Mouse (Mus musculus) left cerebral cortex, adult 8-10 months (tissue): Measurements from ENCODE around the gene Mcl1. TPM values are rescaled to one million over a fixed set of nuclear protein-coding genes. Genes with fewer than 3 reads are reported as not detected.
"Not testable (repeated sequence)": the region's sequence is repeated elsewhere in the genome, so short reads cannot be mapped to it uniquely, and the experiment has no call there.

Experiments
- DNase-seq, 2 experiments: peaks; one replicate each; pipeline ENCODE4 v3.0.0; 2022; ENCODE audit warnings: low spot score in 2 of 2
- total RNA-seq, 4 experiments: library from RNA; stranded (reverse); gene quantifications; 2 replicates each; pipeline ENCODE4 v1.2.4; 2022

Gene Mcl1
- total RNA-seq, 4 experiments from 2014 or later = 47.2 to 59.6 (median 54.3) TPM

DNA sequence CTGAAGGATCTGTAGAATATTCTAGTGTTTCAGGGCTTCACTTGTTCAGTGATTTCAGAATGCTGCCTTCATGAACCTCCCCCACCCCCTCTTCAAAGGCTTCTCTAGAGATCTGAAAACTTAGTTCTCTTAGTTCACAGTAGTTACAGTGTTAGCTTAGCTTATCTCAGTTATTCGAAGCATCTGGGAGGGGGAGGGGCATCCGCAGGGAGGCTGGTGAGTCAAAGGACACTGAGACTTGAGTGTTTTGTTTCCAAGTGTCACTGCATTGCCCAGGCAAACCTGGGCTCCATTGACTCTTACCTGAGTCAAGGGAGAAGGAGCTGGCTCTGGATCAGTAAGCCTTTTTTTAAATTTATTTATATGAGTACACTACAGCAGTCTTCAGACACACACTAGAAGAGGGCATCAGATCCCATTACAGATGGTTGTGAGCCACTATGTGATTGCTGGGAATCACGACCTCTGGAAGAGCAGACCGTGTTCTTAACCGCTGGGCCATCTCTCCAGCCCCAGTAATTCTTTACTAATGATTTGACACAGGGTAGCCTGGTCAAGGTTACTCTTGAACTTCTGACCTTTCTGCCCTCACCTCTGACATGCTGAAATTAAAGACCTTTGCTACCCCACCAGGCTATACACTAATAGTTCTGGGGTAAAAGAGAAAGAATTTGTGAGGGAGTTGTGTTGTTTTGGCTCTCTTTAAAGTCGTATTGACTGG is 7.7 kb downstream of the Mcl1 start:
- DNase-seq = no peak

DNA sequence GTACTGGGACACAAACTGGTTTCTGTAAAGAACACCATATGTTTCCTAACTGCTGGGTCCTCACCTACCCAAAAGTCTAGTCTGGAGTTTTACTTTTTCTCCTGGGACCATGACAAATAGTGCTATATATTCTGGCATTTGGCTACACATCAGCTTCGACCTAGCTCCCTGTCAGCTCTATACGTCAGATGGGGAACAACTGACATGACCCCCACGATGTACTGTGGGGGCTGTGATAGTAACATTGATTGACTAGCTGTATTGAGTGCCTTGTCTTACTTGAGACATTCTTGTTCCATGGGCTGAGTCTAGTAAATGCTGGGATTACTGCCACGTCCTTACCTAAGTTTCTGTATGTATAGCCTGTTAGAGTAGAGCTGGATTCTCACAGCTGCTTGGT is 8.9 kb downstream of the Mcl1 start:
- DNase-seq = no peak

- DNase-seq = peak in 1 of 2 experiments; percentile 45
These were observed 9.4 kb downstream of the Mcl1 start for GRCm38 (mm10) chr3:95668026-95668425.

DNA sequence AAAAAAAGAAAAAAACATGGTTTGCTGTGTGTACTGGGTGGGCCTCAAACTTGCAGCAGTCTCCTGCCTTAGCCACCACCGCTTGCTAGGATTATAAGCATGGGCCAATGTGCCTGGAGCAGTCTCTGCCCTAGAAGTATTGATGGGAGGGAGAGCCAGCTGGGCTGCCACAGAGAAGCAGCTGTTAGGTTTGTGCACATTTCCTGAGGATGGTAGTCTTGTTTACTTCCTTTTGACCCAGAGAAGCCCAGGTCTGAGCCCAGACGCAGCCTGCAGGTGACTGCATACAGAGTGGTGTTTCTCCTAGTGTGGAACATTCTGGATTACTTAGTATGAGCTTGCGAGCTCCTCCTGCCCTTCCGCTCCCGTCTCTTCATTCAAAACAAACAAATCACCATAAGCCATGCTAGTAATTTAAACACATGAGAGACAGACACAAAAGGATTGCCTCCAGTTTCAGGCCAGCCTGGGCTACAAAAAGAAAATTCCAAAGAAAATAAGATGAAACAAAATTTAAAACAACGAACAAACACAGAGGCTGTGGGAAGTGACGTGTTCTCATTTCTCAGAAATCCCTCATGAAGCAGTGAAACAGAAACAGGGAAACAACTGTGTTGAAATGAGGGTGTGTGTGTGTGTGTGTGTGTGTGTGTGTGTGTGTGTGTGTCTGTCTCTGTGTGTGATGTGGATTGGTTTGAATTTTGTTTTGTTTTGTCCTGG is 10.2 kb downstream of the Mcl1 start:
- DNase-seq = no peak

DNA sequence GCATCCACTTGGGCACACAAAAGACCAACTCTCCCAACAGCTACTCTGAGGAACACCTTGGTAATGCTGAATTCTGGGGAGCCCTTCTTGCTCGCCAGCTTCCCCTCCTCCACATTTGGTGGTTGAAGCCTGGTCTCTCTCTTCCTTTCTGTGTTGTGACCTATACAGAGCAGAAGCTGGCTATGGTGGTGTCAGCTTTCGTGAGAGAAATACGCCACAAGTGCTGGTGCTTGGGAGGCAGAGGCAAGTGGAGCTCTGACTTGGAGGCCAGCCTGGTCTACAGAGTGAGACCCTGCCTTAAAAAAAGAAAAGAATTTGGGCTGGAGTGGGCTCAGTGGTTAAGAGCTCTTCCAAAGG is 10.7 kb downstream of the Mcl1 start:
- no peak for DNase-seq

DNA sequence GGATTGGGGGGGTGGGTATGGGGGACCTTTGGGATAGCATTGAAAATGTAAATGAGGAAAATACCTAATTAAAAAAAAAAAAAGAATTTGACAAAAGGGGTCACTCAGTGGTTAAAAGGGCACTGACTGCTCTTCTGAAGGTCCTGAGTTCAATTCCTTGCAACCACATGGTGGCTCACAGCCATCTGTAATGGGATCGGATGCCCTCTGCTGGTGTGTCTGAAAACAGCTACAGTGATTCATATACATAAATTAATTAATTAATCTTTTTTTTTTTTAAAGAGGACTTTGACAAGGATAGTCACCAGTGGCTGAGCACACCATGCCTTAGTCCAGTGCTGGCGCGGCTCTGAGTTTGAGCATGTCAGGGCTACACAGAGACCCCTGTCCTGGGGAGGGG is 11.8 kb downstream of the Mcl1 start:
- not testable (repeated sequence) for DNase-seq

DNA sequence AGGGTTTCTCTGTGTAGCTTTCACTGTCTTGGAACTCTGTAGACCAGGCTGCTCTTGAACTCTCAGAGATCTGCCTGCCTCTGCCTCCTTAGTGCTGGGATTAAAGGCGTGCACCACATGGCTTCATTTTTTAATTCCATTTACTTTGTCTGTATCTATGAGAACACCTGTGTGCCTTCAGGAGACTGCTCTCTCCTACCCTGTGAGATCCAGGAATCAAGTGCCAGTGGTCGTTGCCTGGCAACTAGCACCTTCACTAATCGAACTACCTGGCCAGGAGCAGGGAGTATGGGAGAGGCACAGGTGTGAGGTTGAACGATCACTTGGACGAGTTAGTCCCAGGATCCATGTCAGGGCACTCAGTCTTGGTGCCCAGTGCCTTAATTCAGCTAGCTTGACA is 12.6 kb downstream of the Mcl1 start:
- DNase-seq = no peak

GRCm38 (mm10) chr3:95672461-95672860 is 13.9 kb downstream of the Mcl1 start:
- no peak for DNase-seq

DNA sequence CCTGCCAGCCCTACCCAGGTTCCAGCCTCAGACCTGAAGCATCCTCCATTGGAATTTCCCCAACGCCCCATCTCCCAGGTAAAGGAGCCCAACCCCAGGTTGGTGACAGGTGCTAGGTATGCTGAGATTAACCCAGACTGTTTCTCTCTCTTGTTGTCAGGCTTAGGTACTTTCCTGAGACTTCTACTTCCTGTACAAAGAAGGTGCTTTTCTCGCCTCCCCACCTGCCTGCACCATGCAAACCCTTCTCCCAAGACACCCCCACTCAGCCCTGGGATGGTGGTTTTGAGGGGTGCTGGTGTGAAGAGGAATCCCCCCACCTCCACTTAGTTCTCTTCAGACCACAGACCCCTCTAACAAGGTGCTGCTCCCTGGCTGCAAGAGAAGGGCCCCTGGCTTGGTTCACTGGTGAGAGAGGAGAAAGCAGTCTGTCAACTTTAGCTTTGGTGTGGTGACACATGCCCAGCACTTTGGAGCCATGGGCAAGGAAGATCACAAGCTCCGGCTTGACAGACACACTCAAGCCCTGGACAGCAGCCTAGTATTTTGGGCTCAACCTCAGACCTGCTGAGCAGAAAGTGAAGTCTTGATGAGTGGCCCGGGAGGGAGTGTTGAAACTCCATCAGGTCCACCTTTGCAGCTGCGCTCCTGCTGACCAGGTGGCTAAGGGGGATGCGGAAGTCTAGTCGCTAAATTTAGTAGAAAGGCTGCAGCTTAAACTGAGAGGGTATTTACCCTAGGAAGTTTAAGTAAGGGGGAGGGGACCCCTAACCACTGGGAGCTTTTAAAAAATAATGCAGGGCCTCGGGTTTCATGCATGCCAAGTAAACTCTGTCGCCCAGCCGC is 14.5 kb downstream of the Mcl1 start:
- no peak for DNase-seq

- no peak for DNase-seq
These were observed 15.2 kb downstream of the Mcl1 start for GRCm38 (mm10) chr3:95673707-95674211.

- no peak for DNase-seq
These were observed 15.6 kb downstream of the Mcl1 start for GRCm38 (mm10) chr3:95674236-95674635.

DNA sequence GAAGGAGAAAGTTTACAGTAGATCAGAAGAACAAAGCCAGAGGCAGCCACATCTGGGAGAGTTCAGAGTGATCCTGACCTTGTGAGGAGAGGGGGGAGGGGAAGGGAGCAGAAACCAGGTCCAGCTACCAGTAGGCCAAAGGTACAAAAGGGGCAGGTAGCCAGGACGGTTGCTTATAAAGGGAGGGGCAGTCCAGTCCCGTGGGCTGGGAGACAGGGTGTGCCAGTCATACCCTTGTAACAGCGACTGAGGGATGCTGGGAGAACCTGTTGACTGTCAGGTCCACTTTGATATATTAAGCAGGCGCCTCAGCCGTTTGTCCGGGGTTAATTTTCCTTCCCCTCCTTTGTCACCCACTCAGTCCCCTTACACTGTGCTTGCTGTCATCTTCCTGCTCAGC is 16.2 kb downstream of the Mcl1 start:
- no peak for DNase-seq

DNA sequence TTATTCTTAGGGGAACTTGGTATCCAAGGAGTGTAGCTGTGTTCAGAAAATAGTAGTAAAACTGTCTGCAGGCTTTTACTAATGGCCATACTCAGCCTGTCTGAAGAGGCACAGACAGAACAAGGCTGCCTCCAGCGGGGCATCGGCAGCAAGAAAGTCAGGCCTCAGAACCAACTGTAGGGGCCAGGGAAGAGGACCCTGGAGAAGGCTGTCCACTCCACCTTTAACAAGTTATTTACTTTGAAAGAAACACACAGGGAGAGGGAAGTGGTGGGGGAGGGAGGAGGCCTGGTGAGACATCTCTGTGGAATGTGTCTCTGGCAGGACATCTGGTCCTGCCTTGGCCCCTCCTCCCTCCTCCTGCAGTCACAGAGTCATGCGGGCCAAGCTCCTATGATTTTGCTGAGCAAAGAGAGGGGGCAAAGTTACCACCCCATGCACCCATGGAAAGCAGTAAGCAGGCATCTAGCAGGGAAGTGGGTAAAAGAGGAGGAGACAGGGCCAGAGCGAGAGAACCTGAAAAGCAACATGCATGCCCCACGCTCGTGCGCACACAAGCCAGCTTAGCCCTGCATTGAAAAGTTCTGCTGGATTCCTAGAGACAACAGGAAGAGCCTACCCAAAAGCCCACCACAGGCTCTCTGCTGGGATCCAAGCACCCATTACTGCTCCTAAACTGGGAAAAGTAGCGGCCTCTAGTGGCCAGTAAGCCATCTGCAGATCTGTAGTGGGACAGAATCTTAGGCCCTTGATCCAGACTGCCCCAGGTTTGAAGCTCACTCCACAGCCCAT is 16.9 kb downstream of the Mcl1 start:
- peak in 1 of 2 experiments; percentile 23 for DNase-seq

DNA sequence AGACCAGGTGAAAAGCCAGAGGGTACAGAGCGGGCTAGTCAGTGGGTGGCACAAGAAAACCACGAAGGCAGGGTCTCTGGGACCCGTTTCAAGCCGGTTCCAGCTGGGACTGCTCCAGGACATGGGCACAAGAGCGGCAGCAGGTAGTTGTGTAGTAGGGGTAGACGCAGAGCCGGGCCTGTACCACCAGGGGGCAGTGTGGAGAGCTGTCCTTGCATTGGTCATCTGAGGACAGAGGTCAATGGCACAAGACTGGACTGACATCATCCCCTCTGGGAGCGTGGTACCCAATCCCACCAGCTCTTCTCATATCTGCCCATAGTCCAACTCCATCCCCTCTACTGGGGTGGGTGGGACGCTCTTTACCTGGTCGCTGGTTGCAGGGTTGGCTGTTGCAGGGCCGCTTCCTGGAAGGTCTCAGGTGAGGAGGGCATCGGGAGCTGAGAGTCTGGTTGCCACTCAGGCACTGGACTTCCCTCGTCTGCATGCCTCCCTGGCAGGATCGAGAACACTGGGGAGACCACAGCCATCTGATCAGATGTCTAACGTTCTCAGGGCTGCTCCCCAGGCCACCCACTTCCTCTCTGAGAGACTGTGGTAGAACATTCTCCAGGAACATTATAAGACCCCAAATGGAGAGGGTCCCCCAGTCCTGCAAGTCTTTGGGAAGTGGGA is 18.3 kb downstream of the Mcl1 start:
- DNase-seq = no peak

- DNase-seq = no peak
These were observed 19.0 kb downstream of the Mcl1 start for GRCm38 (mm10) chr3:95677420-95678090.

DNA sequence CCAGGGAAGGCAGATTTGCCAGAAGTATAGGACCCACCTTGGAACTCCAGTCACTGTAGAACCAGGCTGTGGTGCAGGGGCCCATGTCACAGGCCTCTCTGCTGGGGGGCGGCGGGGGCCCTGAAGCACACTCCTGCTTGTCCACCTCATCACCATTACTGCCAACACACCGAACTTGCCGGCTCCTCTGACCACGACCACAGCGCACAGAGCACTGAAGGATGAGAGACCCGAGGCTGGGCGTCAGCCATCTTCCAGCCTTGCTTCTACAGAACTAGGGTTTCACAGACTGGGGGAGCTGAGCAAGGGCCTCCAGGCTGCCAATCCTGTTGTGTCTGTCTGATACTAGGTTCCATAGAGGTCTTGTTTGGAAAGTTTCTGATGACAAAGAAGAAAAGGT is 21.0 kb downstream of the Mcl1 start:
- no peak for DNase-seq

DNA sequence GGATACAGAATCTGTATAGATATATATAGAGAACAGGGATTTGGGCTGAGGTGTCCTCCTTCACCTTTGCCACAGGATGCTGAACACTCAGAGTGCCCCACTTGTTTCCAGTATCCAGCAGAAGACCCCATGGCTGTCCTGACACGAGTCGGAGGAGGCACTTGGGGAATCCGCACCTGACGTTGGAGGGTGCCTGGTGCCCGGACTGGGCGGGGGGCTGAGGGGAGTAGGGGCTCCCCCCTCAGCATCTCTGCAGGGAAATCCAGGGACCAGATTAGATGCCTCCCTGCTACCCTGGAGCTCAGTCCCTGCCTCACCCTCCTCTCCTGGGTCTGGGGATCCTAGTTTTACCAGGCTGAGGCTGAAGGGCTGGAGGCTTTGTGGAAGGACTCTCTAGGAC is 22.1 kb downstream of the Mcl1 start:
- DNase-seq = no peak

DNA sequence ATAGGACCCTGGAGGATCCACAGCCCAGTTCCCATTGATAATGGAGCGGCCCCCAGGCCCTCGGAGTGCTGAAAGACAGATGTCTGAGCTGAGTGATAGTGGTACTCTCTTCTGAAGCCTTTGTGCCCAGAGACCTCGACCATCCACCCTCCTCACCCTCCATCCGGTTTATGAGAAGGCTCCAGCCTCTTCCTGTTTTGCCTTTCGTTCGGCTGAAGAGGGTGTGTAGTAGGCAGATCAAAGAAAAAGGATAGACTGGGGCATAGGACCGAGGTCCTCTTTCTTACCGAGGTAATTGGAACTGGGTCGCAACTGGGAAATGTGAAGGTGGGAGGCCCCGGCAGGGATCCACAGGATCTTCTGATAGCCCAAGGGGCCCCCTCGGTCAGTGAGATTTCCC is 22.8 kb downstream of the Mcl1 start:
- no peak for DNase-seq

DNA sequence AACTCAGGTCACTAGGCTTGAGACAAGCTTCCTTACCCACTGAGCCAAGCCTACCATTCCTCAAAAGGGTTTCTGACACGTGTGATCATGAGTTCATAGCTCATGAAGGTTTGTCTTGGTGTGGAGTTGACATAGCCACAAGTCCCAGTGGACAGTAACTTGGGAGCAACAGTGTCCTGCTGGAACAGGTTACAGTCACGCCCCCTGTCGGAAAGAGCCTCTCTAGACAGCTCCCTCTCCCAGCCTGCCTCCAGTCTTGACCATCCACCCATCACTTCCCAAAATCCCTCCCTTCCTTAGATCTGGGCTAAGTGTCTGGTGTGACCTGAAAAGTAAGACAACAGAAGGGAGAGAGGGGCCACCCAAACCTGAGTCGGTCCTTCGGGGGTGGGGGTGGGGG is 24.3 kb downstream of the Mcl1 start:
- DNase-seq = no peak

GRCm38 (mm10) chr3:95684846-95685245 is 26.3 kb downstream of the Mcl1 start:
- no peak for DNase-seq
